Mouse (Mus musculus): ENCODE results near the gene Basp1.
"Not testable (repeated sequence)": the region's sequence is repeated elsewhere in the genome, so short reads cannot be mapped to it uniquely, and the experiment has no call there.

Basp1 gene

DNA sequence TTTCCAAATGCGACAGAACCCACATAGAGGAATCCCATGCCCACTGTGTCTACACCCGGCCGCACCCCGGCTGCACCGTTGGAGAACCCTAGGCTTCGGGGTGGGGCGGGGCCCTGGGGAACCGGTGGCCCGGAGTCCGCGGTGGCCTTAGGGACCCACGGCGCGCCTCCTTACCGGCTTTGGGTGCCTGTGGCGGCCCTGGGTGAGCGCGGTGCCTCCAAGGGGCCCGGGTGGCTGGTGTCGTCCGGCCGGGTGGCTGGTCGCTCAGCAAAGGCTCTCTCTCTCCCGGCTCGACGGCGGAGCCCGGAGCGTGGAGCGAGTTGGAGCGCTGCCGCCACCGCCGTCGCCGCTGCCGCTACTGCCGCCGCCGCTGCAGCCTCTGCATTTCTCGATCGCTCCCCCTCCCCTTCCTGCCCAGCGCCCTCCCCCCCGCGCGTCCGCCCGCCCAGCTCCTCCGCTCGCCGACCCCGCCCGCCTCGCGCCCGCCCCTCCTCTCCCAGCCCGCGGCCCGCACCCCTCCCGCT lies at the start of gene Basp1:
TSS of gene Basp1 (minus strand) at position 387 of the 524 bp plus-strand sequence.
- no peak for DNase-seq (ENCODE audit: low spot score)

DNA sequence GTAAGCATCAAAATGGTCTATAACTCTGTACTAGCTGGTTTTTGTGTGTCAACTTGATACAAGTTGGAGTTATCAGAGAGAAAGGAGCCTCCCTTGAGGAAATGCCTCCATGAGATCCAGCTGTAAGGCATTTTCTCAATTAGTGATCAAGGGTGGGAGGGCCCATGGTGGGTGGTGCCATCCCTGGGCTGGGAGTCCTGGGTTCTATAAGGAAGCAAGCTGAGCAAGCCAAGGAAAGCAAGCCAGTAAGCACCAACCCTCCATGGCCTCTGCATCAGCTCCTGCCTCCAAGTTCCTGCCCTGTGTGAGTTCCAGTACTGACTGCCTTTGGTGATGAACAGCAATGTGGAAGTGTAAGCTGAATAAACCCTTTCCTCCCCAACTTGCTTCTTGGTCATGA lies 49.5 kb upstream of the Basp1 start:
- not testable (repeated sequence) for DNase-seq (ENCODE audit: low spot score)

DNA sequence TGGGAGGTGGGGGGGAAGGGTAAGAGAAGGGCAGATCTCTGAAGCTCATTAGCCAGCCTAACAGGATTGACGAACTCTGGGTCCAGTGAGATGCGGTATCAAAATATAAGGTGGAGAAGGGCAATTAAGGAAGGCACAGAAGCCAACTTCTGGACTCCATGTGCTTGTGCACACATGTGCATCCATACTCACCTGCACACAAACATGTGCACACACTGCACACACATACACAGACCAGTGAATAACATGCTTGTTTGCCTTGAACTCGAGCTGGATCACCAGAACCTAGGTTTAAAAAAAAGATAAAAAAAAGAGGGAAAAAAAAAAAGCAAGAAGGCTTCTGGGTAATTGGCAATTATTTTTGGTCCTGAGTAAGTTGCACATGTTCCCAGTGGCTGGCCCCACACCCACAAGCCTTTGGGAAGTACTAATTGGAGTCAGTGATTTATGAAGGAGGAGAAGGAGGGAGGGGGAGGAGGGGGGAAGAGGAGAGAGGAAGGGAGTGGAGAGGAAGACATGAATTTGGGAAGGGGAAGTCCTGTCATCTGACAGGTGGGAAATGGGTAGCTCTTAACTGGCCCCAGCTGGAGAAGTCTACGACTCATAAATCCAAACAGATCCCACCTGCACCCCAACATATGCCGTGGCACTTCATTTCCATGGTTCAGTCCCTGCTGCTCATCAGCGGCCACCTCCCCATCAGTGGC lies 48.6 kb upstream of the Basp1 start:
- DNase-seq (ENCODE audit: low spot score), result no peak

DNA sequence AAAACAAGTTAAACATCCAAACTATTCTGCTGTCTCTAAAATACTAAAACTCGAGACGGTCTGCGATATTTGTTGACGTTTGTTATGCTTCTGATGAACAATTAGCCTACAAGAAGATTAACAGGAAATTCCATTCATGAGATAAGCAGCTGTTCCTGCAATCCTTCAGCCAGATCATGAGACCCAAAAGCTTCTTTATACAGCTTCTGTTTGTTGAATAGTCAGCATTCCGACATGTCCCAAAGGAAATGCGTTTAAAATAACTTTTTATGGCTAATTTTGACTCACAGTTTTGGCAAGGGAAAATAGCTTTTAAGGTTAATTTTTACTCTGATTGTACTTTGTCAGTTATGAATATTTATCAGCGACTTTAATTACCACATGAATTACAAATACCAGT lies 46.3 kb upstream of the Basp1 start:
- DNase-seq (ENCODE audit: low spot score), result no peak

DNA sequence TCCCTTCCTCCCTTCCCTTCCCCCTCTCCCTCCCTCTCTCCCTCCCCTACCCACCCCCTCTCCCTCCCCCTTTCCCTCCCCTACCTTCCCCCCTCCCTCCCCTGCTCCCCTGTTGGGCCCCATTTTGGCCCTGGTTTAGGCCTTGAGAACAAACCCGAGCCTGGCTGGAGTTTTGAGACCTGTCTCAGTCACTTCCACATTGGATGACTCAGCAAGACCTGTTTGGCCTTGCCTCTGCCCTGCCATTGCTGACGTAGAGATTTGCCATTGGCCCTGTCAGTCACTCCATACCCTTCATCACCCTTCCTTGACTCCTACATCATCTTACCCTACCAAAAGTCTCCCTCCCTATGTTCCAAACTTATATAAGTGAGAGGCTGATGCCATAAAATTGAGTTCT lies 43.9 kb upstream of the Basp1 start:
- no peak for DNase-seq (ENCODE audit: low spot score)

DNA sequence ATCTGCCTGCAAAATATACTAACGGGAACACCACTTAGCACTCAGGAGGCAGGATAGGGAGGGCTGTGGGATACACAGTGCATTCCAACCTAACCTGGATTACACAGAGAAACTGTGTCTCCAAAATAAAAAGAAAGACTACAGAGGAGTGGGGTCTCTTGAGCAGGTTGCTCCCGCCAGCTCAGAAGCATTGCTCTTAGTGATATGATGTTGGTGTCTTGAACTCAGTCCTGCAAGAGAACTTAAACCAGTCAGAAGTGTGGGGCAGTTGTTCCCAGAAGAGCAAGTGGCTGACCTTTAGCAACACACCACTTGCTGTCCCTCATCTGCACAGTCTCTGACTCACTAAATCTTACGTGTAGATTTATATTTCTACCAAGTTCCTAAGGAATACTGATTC lies 40.0 kb upstream of the Basp1 start:
- DNase-seq (ENCODE audit: low spot score), result no peak

DNA sequence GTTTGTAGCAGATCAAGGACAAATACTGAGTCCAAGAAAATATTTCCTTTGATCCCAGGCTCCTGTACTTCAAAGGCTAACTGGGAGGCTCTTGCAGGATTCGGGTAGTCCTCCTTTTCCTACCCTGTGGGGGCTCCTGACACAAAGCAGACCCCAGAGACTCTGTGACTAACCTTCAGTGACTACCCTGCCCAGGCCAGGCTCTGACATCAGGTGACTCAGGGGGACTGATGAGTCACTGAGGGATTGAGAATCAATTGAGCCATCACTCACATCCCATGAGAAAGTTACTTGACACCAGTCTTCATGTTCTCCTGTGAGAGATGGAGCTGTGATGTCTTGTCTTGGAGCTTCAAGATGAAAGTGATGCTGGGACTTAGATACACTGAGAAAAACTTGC lies 35.8 kb upstream of the Basp1 start:
- no peak for DNase-seq (ENCODE audit: low spot score)

DNA sequence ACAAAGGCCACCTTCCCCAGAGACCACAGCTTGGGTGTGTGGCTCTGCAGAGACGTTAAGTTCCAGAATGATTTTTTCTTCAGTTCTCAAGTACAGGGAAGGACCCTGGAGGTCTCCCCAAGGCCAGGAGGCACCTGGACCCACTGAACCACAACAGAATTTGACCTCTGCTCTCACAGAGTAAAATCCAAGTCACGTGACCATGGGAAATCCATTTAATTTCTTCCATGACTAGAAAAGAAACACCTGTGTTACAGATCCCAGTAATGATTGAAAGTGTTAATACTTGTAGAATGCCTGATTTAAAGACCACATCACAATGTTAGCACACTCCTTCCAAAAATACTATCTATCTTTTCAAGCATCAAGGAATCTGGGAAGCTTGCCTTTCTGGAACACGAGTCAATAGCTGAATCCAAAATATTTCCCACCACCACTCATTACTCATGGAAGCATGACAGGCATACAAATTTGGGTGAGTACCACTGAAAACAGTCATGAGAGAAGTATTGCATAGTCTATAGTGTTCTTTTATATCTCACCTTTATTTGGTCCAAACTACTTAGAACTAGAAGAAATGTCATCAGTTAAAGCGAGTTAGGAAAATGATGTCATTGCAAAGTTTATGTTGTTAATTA lies 35.3 kb upstream of the Basp1 start:
- no peak for DNase-seq (ENCODE audit: low spot score)

DNA sequence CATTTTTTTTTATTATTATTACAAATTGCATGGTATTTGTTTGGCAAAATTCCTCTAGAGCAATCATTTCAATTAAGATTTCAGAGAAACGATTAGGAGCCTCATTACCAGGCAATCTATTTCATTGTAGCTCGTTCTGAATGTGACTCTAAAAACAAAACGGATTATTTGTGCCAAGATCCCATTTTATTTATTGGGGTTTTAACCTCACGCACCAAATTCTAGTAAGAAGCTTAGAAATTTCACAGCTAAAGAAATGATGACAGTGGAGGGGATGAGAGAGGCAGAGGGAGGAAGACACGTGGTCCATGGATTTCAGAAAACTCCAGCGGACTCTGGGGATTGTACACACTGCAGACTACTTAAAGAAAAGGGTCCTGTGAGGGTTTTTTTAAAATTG lies 33.6 kb upstream of the Basp1 start:
- DNase-seq (ENCODE audit: low spot score), result no peak

DNA sequence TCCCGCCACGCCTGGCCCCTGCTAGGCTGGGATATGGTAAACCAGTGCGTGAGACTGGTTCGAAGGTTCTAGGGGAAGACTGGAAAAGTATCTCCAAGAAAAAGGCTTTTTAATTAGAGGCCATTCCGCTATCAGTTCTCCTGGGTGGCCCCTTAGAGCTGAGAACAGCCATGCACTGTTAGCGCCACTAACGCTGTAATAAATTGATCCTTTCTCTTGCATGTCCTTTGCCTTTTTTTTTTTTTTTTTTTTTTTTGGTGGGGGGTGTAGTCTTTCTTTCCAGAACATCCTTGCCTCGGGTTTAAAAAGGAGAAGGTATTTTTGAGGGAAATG lies 32.6 kb upstream of the Basp1 start:
- DNase-seq (ENCODE audit: low spot score), result no peak

DNA sequence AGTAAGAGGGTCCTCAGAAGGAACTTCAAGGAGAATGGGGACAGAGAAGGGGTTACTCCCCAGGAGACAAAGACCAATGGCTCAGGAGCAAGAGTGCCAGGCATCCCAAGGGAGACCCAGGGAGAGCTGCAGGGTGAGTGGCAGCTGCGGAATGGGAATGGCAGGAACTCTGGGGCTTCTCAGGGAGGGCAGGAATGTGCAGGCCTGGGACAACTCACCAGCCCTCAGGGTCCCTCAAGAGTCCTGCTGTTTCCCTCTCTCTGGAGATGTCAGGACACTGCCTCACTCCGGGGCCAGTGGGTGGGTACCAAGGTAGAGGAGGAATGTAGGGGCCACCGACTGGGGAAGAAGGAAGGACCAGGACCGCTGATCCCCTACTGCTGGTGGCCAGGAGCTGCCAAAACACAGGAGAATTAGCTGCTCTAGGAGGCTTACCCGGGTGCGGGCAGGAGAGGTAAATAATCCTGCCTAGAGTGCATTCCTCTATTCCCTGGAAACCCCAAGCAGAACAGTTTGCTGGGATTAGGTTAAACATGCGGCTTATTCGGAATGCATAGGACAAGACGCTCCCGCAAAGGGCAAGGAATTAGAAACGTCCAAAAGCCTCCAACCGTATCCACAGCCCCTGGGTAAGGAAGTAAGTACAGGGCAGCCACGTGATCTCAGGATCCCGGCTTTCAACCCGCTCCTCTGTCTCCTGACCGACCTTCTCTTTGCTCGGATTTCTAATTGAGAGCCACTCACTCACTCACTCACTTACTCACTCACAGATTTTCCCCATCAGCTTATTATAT lies 32.0 kb upstream of the Basp1 start:
- DNase-seq (ENCODE audit: low spot score), result no peak

DNA sequence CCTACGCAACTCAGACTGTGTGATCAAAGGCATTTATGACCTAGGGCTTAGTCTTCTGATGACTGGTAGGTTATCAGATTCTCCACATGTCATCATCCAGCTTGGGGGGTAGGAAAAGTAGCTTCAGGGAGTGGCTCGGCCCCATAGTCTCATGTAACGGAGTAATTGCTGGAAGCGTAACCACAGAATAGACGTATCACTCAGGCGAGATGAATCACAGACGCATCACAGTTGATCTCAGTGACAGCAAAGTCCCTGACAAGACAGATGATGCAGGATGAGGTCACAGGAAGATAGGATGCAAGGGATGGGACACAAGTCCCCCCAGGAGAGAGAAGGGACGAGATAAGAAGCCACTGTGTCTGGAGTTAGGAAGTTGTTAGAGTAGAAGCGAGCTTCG lies 30.6 kb upstream of the Basp1 start:
- no peak for DNase-seq (ENCODE audit: low spot score)

DNA sequence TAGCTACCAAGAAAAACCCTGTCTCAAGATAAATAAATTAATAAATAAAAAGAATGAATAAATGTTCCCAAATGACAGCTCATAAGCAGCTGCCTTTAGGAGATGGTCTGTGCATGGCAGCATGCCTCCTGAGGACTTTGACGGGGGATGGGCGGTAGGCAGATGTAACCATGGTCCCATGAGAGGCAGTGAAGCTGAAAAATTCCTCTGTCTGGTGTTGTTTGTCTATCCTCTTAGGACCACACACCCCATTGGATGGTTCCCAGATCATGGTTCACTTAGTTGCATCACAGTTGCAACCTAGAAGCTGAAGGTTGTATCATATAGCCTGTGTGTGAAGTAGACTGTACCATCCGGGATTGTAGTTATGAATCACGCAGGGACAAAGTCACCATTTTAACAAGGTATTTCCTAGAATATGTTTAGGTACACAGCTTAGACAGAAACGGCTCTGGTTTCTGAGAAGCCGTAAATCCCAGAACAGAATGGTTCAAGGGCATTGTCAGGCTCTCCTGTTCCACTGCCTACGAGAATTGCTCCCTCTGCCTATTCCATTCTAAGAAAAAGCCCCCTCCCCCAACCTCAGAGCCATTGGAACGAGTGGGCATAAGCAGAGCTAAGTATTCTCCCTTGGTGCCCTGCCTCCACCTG lies 29.7 kb upstream of the Basp1 start:
- DNase-seq (ENCODE audit: low spot score), result no peak

DNA sequence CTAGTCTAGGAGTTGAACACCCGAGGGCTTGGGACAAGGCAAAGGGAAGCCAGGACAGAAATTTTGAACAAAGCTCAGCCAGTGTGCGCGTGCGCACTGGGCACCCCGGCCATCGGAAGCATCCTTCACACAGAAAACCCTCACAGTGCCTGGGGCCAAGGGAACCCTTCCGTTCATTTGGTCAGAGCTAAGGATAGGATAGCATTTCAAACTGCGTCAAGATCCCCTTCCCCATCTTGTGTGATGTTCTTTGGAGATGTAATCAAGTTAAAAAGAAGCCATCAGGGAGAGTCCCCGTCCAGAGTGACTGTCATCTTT lies 28.3 kb upstream of the Basp1 start:
- DNase-seq (ENCODE audit: low spot score), result no peak

DNA sequence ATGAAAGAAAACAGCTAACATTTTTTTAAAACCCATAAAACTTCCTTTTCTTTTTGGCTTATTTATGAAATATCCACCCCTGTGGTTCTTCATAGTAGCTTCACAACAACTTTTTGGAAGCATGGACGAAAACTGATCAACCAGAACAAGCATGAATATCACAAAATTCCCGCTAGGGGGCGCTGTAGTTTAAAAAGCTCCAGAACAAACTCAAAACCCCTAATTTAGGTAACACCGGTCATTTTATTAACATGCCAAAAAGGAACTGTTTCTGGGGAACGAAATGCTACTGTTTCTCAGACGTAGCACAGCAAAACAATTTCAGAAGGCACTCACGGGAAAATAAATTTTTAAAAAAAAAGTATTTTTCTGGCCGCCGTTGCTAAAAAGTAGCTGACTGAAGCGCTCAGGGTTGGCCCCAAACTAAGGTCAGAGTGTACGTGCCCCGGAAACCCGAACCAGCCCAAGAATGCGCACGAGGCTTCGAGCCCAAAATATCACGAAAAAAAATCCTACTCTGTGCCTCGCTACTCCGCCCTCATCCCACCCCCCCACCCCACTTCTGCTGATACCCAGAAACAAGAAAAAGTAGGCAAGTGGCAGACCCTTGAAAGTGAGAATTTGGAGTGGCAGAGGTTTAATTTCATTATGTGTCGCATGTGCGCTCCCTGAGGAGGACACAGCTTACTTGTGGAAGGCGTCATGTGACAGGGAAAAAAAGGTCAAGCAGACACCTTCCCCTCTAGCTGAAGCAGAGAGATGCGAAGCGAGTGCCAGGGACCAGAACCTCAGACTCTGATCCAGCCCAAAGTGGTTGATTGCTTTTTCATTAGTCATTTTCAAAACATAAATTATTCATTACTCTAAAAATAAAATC lies 27.7 kb upstream of the Basp1 start:
- DNase-seq (ENCODE audit: low spot score), result peak; percentile 61

DNA sequence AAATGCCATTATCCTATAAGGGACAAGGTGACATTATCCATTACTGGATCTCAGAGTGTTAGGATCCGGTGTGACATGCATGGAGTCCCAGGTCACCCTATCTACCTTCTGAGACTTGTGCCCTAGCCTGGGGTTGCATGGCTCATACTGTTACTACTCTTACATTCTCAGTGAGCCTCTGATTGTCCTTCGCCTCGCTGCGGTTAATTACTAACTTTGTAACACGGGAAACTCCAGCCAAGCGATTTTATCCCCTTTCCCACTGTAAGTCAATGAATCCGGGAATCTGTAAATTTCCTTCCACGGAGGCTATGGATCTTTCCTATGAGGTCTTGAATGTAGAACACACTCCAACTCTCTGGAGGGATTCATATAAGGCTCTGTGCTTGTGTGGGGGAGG lies 26.8 kb upstream of the Basp1 start:
- DNase-seq (ENCODE audit: low spot score), result no peak

DNA sequence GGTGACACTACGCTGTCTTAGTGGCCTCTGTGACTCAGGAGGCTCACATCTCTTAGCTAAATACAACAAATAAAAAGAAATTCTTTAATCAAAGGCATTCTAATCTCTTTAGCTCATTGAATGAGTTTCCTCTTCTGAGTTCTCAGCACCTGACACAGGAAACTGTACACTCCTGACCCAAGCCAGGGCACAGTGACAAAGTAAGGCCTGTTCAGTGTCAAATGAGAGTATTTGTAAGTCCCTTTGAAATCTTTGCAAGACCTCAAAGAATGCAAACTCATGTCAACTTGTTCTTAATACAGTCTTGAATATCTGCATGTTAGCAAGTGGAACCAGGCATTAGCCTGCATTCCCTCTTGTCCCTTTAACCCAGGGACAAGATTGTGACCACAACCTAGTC lies 18.8 kb upstream of the Basp1 start:
- no peak for DNase-seq (ENCODE audit: low spot score)

DNA sequence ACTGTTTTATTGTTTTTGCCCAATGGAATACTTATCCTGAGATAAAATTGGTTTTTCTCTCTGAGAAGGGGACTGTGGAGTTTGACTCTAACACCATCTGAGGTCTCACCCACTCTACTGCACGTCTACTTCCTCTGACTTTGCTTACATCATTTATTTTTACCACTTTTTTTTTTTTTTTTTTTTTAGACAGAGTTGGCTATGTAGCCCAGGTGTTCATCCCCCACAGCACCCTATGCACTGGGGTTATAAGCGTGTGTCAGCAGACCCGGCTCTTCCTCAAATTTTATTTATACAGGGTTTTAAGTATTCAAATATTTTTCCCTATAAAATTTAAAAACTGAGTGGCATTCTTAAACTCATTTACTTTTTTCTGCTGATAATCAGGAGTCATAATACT lies 16.6 kb upstream of the Basp1 start:
- DNase-seq (ENCODE audit: low spot score), result no peak

DNA sequence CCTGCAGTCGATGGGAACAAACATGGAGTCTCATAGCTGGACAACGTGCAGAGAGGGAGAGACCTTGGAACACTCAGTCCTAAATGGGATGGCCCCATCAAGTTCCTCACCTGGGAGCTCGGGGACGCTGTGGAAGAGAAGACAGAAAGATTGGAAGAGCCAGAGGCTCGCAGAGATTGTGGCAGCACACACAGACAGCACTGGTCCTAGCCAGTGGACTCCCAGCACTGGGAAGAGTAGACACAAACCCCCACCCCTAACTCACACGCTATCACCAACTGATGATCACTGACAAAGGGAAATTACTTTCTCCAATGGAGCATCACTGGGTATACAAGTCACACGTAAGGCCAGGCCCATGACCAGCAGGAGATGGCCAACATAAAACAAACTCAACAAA lies 15.4 kb upstream of the Basp1 start:
- no peak for DNase-seq (ENCODE audit: low spot score)

DNA sequence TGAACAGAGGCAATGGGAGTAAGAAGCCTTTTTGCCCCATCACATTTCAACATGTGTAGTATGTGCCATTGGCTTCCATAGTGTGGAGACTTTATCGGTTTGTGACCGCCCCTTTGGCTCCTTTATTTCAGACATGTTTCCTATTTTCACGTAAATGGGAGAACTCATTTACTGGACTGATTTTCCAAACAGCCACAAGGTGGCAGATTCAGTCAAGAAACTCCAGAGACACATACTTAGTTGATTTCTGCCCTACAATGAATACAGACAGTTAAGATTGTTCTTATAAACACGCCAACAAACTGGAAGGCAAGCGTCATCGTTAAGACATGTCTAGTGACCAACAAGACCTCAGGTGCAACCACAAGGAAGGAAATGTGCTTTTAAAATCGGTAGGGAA lies 15.0 kb upstream of the Basp1 start:
- no peak for DNase-seq (ENCODE audit: low spot score)

DNA sequence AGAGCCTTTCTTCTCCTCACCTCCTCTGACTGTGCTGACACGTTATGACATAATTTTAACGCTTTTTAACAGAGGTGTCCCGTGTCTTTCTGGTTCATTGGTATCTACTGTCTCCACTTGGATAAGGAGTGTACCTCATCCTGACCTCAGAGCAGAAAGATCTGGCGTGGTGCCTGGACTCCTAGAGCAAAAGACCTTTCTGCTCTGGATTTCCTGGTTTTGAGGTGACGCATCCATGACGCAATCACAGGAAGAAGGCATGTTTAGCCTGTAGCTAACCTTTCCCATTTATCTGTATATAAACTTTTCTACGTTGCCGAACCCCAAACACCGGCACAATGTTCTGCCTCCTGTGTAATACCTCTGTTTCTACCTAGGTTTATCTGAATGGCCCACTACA lies 6.7 kb upstream of the Basp1 start:
- DNase-seq (ENCODE audit: low spot score), result no peak

DNA sequence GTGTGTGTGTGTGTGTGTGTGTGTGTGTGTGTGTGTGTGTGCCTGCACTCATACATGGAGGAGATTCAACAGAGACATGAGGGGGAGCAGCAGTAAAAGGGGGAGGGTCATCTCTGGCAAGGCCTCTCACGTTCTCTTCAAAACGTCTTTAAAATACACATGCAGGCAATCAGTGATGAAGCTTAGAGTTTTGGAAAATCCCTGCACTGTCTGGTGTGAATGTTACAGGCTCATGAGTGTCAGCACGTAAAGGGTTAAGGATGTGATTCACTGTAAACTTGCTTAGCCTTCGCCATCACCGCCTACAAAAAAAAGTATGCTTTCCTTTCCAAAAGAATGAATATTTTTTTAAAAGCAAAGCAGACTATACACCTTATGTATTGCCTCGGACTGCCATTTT lies 2.8 kb upstream of the Basp1 start:
- DNase-seq (ENCODE audit: low spot score), result no peak

Measured in c-Kit-positive CD71-positive TER-119-positive erythroid progenitor cells, embryonic 14.5 days (primary cell).